Mouse (Mus musculus) pancreas, adult 10 weeks (tissue): Measurements from ENCODE around the gene Rpl36a-ps1. TPM values are rescaled to one million over a fixed set of nuclear protein-coding genes. Genes with fewer than 3 reads are reported as not detected.

ENCODE experiments used
- polyA plus RNA-seq: library from polyadenylated mRNA; stranded (reverse); fragments of 350-450 nt; fragmentation: Illumina TruSeq; extraction: RNeasy Lipid Tissue Mini Kit (QIAGEN cat#74804); gene quantifications from one replicate; pipeline ENCODE4 v1.2.3, GENCODE M21; 2015; ENCODE audit warnings: low read depth, low replicate concordance; ENCODE audit not compliant: insufficient read depth

Rpl36a-ps1 gene
- polyA plus RNA-seq = 24.2 TPM

GRCm38 (mm10) chr14:98994218-98994617 lies at the start of gene Rpl36a-ps1:
Gene Rpl36a-ps1, minus strand, starts transcription at chr14:98994318.

Other genes with a start within 250 kb of the Rpl36a-ps1 start
- 5.7 TPM for gene Mzt1, start 51.8 kb upstream of the Rpl36a-ps1 start, polyA plus RNA-seq
- 0.68 TPM for gene Bora, start 51.9 kb upstream of the Rpl36a-ps1 start, polyA plus RNA-seq
- gene Pibf1, start 105.1 kb upstream of the Rpl36a-ps1 start, polyA plus RNA-seq = 1.9 TPM
- gene Dis3, start 105.5 kb upstream of the Rpl36a-ps1 start, polyA plus RNA-seq = 3.5 TPM